ENCODE assay signal across 12 mouse cellular contexts in genomic region chr2:27390775-27391174, GRCm38 (mm10). TPM values are rescaled to one million over a fixed set of nuclear protein-coding genes. Genes with fewer than 3 reads are reported as not detected.
DNase-seq lines count a peak whose midpoint lies in the region; TF ChIP-seq lines count a peak whose summit lies in the region.
"Had no signal": no experiment of that assay in that cellular context is flagged by ENCODE, and none has a peak within 500 bp of the region (broad histone marks: within the 10 kb centered on the region; RNA-seq: fewer than 3 reads in every experiment).

No protein-coding gene starts in this region.

- H3K4me1 ChIP-seq in kidney, adult 2 months (ENCODE audit: control insufficient read depth, insufficient read depth, low read length): peaks cover 54% of the 10 kb centered on the region
- peaks cover 36% of the 10 kb centered on the region for H3K4me1 ChIP-seq in liver, adult 2 months (ENCODE audit: control insufficient read depth, insufficient read depth, low read length)

- no peak overlapping the region for H3K4me3 ChIP-seq in kidney, adult 2 months (ENCODE audit: insufficient read depth, low read depth, low read length)
- H3K4me3 ChIP-seq in liver, adult 2 months (ENCODE audit: insufficient read depth, low read depth, low read length): no peak overlapping the region
- no peak overlapping the region for H3K4me3 ChIP-seq in gastrocnemius, adult 2 months
- H3K4me3 ChIP-seq: heart, embryonic 15.5 days; layer of hippocampus, adult 2 months; limb, embryonic 15.5 days had no signal

- H3K36me3 ChIP-seq in kidney, adult 2 months (ENCODE audit: control insufficient read depth, insufficient read depth, low read length): no peaks in the 10 kb centered on the region
- no peaks in the 10 kb centered on the region for H3K36me3 ChIP-seq in liver, adult 2 months (ENCODE audit: control insufficient read depth, insufficient read depth, low read length)
- H3K36me3 ChIP-seq: heart, embryonic 15.5 days; limb, embryonic 15.5 days had no signal

- H3K27me3 ChIP-seq in kidney, adult 2 months (replicated peaks; ENCODE audit: control insufficient read depth, insufficient read depth, low read length): no peaks in the 10 kb centered on the region
- H3K27me3 ChIP-seq in liver, adult 2 months (ENCODE audit: control insufficient read depth, insufficient read depth, low read length): no peaks in the 10 kb centered on the region
- H3K27me3 ChIP-seq: limb, embryonic 15.5 days had no signal

- no peak for TF ChIP-seq CTCF in kidney, adult 2 months (conservative IDR thresholded peaks at IDR 0.05; ENCODE audit: insufficient read depth, insufficient read length, low read depth, low read length)
- no peak for TF ChIP-seq CTCF in liver, adult 2 months (IDR thresholded peaks at IDR 0.05; ENCODE audit: low read depth, low read length)
- no peak for TF ChIP-seq CTCF in gastrocnemius, adult 2 months (IDR thresholded peaks at IDR 0.05)

- intact Hi-C loops in gastrocnemius, adult 2 months (cut with DNase I): no loop called here

- peak overlapping the region; percentile 52 for H3K27ac ChIP-seq in kidney, adult 2 months (ENCODE audit: insufficient read depth, low read depth, low read length)
- peak overlapping the region; percentile 19; the same call in 1 of the 2 replicates for H3K27ac ChIP-seq in liver, adult 2 months (replicated peaks; ENCODE audit: insufficient read depth, low read depth, low read length)
- no peak overlapping the region for H3K27ac ChIP-seq in gastrocnemius, adult 2 months
- H3K27ac ChIP-seq: heart, embryonic 15.5 days; layer of hippocampus, adult 2 months; limb, embryonic 15.5 days had no signal

- H3K79me2 ChIP-seq in liver, adult 2 months (ENCODE audit: control insufficient read depth, insufficient read depth, low read length): peaks cover 47% of the 10 kb centered on the region

- peak; percentile 52 for DNase-seq in adrenal gland, postnatal 10 days
- no peak for DNase-seq in adrenal gland, postnatal 4 days (ENCODE audit: low spot score in 2 of 2)
- peak; percentile 31 for DNase-seq in kidney, adult 2 months
- DNase-seq in kidney, adult 9 months: no peak
- DNase-seq in adrenal gland, postnatal 25 days: peak; percentile 32
- DNase-seq in liver, adult 2 months (ENCODE audit: extremely low read depth, low read depth, low spot score): no peak
- DNase-seq in frontal cortex, postnatal 36 days (ENCODE audit: low spot score in 2 of 2): no peak
- no peak for DNase-seq in gastrocnemius, adult 2 months
- DNase-seq: thymus, postnatal 25 days had no signal

- WGBS in kidney, adult 2 months: 59% methylated on average over 4 of the region's 4 CpGs
- 59% methylated on average over 4 of the region's 4 CpGs for WGBS in liver, adult 2 months

- H3K9ac ChIP-seq in liver, adult 2 months (ENCODE audit: low read depth, low read length): no peak overlapping the region
- H3K9ac ChIP-seq: heart, embryonic 15.5 days; limb, embryonic 15.5 days had no signal

- no peak for TF ChIP-seq POLR2A in kidney, adult 2 months (IDR thresholded peaks at IDR 0.05; ENCODE audit: low read depth, low read length)
- no peak for TF ChIP-seq POLR2A in liver, adult 2 months (IDR thresholded peaks at IDR 0.05; ENCODE audit: extremely low read depth, insufficient read depth, low read length)

RNA-seq across cellular contexts. Expression of gene Vav2, which starts 36.1 kb away (rescaled TPM):
- total RNA-seq in adrenal gland, postnatal 10 days (2021): 10 to 100 TPM; 21.5 to 29.6 TPM
- 10 to 100 TPM; 30.9 to 34.5 TPM for total RNA-seq in adrenal gland, postnatal 4 days (2021)
- polyA plus RNA-seq in kidney, adult 2 months (2012; rRNA removed): 28.1 and 30.3 TPM in 2 replicates
- 25.0 and 26.8 TPM in 2 replicates for total RNA-seq in adrenal gland, postnatal 25 days (2021)
- 17.6 and 22.1 TPM in 2 replicates for total RNA-seq in liver, adult 2 months (2014; rRNA removed)
- 25.1 and 26.0 TPM in 2 replicates for polyA plus RNA-seq in liver, adult 2 months (2012; rRNA removed)
- 1 to 10 TPM; 2.0 to 4.3 TPM for total RNA-seq in gastrocnemius, adult 2 months (2021)

RNA-seq across cellular contexts. Expression of gene Brd3os, which starts 51.3 kb away (rescaled TPM):
- 1 to 10 TPM; 4.8 to 5.7 TPM for total RNA-seq in adrenal gland, postnatal 10 days (2021)
- total RNA-seq in adrenal gland, postnatal 4 days (2021): 1 to 10 TPM; 7.7 to 7.8 TPM
- 11.6 and 15.1 TPM in 2 replicates for polyA plus RNA-seq in kidney, adult 2 months (2012; rRNA removed)
- total RNA-seq in adrenal gland, postnatal 25 days (2021): 11.0 and 12.8 TPM in 2 replicates
- total RNA-seq in liver, adult 2 months (2014; rRNA removed): 0.09 and 0.40 TPM in 2 replicates
- 0.61 and 0.82 TPM in 2 replicates for polyA plus RNA-seq in liver, adult 2 months (2012; rRNA removed)
- total RNA-seq in gastrocnemius, adult 2 months (2021): 1 to 10 TPM in 1 of 2 experiments, under 1 TPM in 1; 0.61 to 1.0 TPM

Comparison
In these comparisons a context has a peak if more than half of its experiments do, and no peak if none do; other contexts are left out.
1. DNase-seq: peak in adrenal gland, postnatal 10 days (single experiment), kidney, adult 2 months (single experiment) and adrenal gland, postnatal 25 days (single experiment); none in adrenal gland, postnatal 4 days (0 of 2), kidney, adult 9 months (single experiment), liver, adult 2 months (single experiment), frontal cortex, postnatal 36 days (0 of 2) and gastrocnemius, adult 2 months (single experiment).